Mouse (Mus musculus): Measurements from ENCODE around the gene Shq1. TPM values are rescaled to one million over a fixed set of nuclear protein-coding genes. Genes with fewer than 3 reads are reported as not detected.

The Shq1 gene
- polyA plus RNA-seq (2012; fragmentation: generic; extraction: Trizol), result 12.6 TPM
- long read RNA-seq, experiment 1, partial matches to known transcripts, result 2 of 5 reads
- long read RNA-seq, experiment 1, other reads (novel, unspliced or antisense), result 0 of 5 reads
- long read RNA-seq, experiment 2, transcript Shq1-204 (11 exons, 1,990 nt), result major isoform, 98 of 126 reads
- long read RNA-seq, experiment 2, partial matches to known transcripts, result 1 of 126 reads
- long read RNA-seq, experiment 2, other reads (novel, unspliced or antisense), result 24 of 126 reads

DNA sequence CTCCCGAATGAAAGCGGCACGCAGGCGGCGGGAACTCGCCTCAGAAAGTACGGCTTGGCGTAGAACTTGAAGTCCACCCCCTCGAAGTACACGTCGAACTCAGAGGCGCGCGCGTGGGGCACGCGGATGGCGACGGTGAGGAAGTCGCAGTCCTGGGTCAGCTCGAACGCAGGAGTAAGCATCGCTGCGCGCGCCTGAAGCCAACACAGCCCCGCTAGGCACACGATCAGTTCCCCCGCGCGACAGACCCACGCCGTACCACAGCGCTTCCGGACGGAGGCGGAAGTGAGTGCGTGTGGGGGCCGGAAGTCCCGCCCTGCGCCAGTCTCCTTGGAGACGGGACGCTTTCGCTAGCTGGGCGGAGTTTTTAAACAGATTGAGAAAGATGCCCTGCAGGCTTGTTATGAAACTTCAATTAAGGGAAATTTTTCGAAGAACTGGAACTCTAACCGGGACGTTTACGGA lies at the start of gene Shq1:
Gene Shq1 (minus strand): TSS at position 278 of the 465 bp plus-strand sequence.
- Histone ChIP-seq H3ac (ENCODE audit: control insufficient read depth, insufficient read length, low read depth) (peak within 1 kb of the TSS; percentile 93), H3K27me3 (ENCODE audit: control insufficient read depth, insufficient read depth, insufficient read length) (no peaks in the 10 kb centered on the region), H3K36me3 (ENCODE audit: control insufficient read depth, insufficient read depth) (peaks cover 7% of the 10 kb centered on the region), H3K79me3 (ENCODE audit: low read depth) (no peaks in the 10 kb centered on the region), H3K4me3 (ENCODE audit: insufficient read depth, poor library complexity, severe bottlenecking) (peak within 1 kb of the TSS; percentile 97), H3K79me2 (ENCODE audit: control insufficient read depth, insufficient read depth) (peaks cover 17% of the 10 kb centered on the region)
- no peak for TF ChIP-seq MYOD1 (IDR thresholded peaks at IDR 0.05; ENCODE audit: control insufficient read depth, insufficient read length, low read depth)
- TF ChIP-seq MYOG (IDR thresholded peaks at IDR 0.05; ENCODE audit: control insufficient read depth, extremely low read depth, insufficient read length), result no peak
- peak; percentile 27 for TF ChIP-seq CEBPB (IDR thresholded peaks at IDR 0.05; ENCODE audit: low read depth)
- TF ChIP-seq MAX (IDR thresholded peaks at IDR 0.05), result peak; percentile 32

DNA sequence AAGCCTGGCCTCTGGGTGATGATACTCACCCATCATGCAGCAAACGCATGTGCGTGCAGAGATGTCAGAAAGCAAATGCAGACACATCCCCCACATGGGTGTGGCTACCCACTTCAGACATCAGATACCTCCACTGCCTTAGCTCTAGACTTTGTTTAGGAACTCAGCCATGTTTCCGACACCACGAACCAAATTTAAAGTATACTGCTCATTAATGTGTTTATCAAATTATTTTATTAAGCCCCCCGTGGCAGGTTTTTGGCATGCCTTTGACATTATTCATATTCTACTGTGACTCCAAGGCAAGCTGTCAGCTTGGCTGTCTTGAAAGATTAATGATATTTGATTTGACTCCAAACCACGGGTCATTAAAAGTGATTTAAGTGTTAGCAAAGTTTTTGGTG lies 49.1 kb upstream of the Shq1 start:
- no peaks in the 10 kb centered on the region for H3K27me3 ChIP-seq (ENCODE audit: control insufficient read depth, insufficient read depth, insufficient read length)
- H3K79me2 ChIP-seq (ENCODE audit: control insufficient read depth, insufficient read depth), result peaks cover 80% of the 10 kb centered on the region
- H3ac ChIP-seq (ENCODE audit: control insufficient read depth, insufficient read length, low read depth), result peak overlapping the region; percentile 12
- TF ChIP-seq MYOG (IDR thresholded peaks at IDR 0.05; ENCODE audit: control insufficient read depth, extremely low read depth, insufficient read length) (no peak), FOSL1 (IDR thresholded peaks at IDR 0.05; ENCODE audit: insufficient read depth, low read length, poor library complexity, severe bottlenecking) (peak; percentile 42), MYOD1 (IDR thresholded peaks at IDR 0.05; ENCODE audit: control insufficient read depth, insufficient read length, low read depth) (peak; percentile 7), MAX (IDR thresholded peaks at IDR 0.05) (peak; percentile 84)
- H3K36me3 ChIP-seq (ENCODE audit: control insufficient read depth, insufficient read depth), result peaks cover 30% of the 10 kb centered on the region
- H3K79me3 ChIP-seq (ENCODE audit: low read depth), result peaks cover 21% of the 10 kb centered on the region
- no peak overlapping the region for H3K4me3 ChIP-seq (ENCODE audit: insufficient read depth, poor library complexity, severe bottlenecking)

DNA sequence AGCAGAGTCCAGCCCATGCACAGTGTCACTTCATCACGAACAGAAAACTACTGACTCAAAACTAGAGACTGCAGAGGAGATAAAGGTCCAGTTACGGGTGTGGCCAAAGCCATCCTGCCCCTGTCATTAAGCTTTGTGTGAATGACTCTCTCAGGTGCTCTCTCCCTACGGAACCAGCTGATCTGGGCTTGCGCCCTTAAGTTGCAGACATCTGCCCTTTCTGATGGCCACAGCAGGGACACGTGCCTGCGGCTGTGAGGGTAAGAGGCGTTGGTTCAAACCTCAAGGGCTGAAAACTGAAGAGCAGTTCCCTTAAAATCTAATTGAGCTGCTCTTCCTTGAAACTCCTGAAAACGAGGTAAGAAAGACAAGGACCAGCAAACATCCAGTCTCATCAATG lies 45.9 kb upstream of the Shq1 start:
- H3K79me2 ChIP-seq (ENCODE audit: control insufficient read depth, insufficient read depth), result peaks cover 83% of the 10 kb centered on the region
- H3ac ChIP-seq (ENCODE audit: control insufficient read depth, insufficient read length, low read depth), result no peak overlapping the region
- H3K4me3 ChIP-seq (ENCODE audit: insufficient read depth, poor library complexity, severe bottlenecking), result no peak overlapping the region
- H3K36me3 ChIP-seq (ENCODE audit: control insufficient read depth, insufficient read depth), result peaks cover 32% of the 10 kb centered on the region
- peaks cover 39% of the 10 kb centered on the region for H3K79me3 ChIP-seq (ENCODE audit: low read depth)
- H3K27me3 ChIP-seq (ENCODE audit: control insufficient read depth, insufficient read depth, insufficient read length), result no peaks in the 10 kb centered on the region
- TF ChIP-seq MAX (IDR thresholded peaks at IDR 0.05) (no peak), CTCF (IDR thresholded peaks at IDR 0.05; ENCODE audit: control insufficient read depth, insufficient read depth, insufficient read length) (no peak), FOSL1 (IDR thresholded peaks at IDR 0.05; ENCODE audit: insufficient read depth, low read length, poor library complexity, severe bottlenecking) (no peak), MYOD1 (IDR thresholded peaks at IDR 0.05; ENCODE audit: control insufficient read depth, insufficient read length, low read depth) (no peak), MYOG (IDR thresholded peaks at IDR 0.05; ENCODE audit: control insufficient read depth, extremely low read depth, insufficient read length) (no peak), CEBPB (IDR thresholded peaks at IDR 0.05; ENCODE audit: low read depth) (no peak), USF1 (IDR thresholded peaks at IDR 0.05; ENCODE audit: low read depth) (no peak)

DNA sequence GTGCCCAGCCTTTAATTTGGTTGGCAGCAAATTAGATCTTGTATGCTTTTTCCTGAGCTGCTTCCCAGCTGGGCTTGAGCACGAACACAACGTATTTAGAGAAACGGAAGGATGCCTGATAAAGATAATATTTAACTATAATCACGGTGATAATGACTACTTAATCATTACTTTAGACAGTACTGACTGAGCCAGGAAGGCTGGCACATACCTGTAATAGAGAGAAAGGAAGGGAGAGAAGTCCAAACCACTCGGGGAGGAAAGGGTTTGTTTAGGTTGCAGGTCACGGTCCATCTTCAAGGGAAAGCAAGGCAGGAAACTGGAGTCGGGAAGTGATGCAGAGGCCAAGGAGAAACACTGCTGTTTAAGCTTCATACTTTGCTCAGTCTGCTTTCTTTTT lies 45.2 kb upstream of the Shq1 start:
- Histone ChIP-seq H3K36me3 (ENCODE audit: control insufficient read depth, insufficient read depth) (peaks cover 37% of the 10 kb centered on the region), H3K27me3 (ENCODE audit: control insufficient read depth, insufficient read depth, insufficient read length) (no peaks in the 10 kb centered on the region), H3K79me3 (ENCODE audit: low read depth) (peaks cover 46% of the 10 kb centered on the region), H3K79me2 (ENCODE audit: control insufficient read depth, insufficient read depth) (peaks cover 83% of the 10 kb centered on the region), H3ac (ENCODE audit: control insufficient read depth, insufficient read length, low read depth) (no peak overlapping the region), H3K4me3 (ENCODE audit: insufficient read depth, poor library complexity, severe bottlenecking) (no peak overlapping the region)
- no peak for TF ChIP-seq MAX (IDR thresholded peaks at IDR 0.05)
- no peak for TF ChIP-seq MYOD1 (IDR thresholded peaks at IDR 0.05; ENCODE audit: control insufficient read depth, insufficient read length, low read depth)
- no peak for TF ChIP-seq USF1 (IDR thresholded peaks at IDR 0.05; ENCODE audit: low read depth)
- no peak for TF ChIP-seq MYOG (IDR thresholded peaks at IDR 0.05; ENCODE audit: control insufficient read depth, extremely low read depth, insufficient read length)
- no peak for TF ChIP-seq CTCF (IDR thresholded peaks at IDR 0.05; ENCODE audit: control insufficient read depth, insufficient read depth, insufficient read length)
- no peak for TF ChIP-seq FOSL1 (IDR thresholded peaks at IDR 0.05; ENCODE audit: insufficient read depth, low read length, poor library complexity, severe bottlenecking)
- TF ChIP-seq CEBPB (IDR thresholded peaks at IDR 0.05; ENCODE audit: low read depth), result no peak

DNA sequence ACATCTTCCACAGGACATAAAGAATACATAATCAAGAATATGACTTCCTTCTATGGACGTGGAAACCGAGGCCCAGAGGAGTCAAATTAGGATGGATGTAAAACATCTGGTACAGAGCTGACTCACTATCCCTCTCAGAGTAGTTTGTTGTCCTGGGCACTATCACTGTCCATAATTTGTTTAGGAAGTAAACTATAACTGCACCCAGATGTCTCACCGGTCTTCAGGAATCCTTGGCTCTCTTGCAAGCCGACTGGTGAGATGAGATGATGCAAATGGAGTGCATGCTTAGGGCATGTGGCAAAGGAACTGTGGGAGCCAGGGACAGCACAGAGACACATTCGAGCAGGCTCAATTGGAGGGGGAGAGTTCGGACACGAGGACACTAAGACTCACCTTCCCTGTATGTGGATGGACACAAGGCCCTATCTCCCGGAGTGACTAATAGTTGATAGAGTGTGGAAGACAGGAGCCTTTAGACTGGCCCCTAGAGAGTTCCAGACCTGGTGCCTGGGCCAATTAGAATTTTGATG lies 44.4 kb upstream of the Shq1 start:
- TF ChIP-seq USF1 (IDR thresholded peaks at IDR 0.05; ENCODE audit: low read depth), result no peak
- peak; percentile 74 for TF ChIP-seq MAX (IDR thresholded peaks at IDR 0.05)
- TF ChIP-seq MYOG (IDR thresholded peaks at IDR 0.05; ENCODE audit: control insufficient read depth, extremely low read depth, insufficient read length), result no peak
- peak; percentile 43 for TF ChIP-seq CEBPB (IDR thresholded peaks at IDR 0.05; ENCODE audit: low read depth)
- no peak for TF ChIP-seq MYOD1 (IDR thresholded peaks at IDR 0.05; ENCODE audit: control insufficient read depth, insufficient read length, low read depth)
- TF ChIP-seq FOSL1 (IDR thresholded peaks at IDR 0.05; ENCODE audit: insufficient read depth, low read length, poor library complexity, severe bottlenecking), result no peak
- TF ChIP-seq CTCF (IDR thresholded peaks at IDR 0.05; ENCODE audit: control insufficient read depth, insufficient read depth, insufficient read length), result no peak
- Histone ChIP-seq H3K36me3 (ENCODE audit: control insufficient read depth, insufficient read depth) (peaks cover 38% of the 10 kb centered on the region), H3ac (ENCODE audit: control insufficient read depth, insufficient read length, low read depth) (no peak overlapping the region), H3K4me3 (ENCODE audit: insufficient read depth, poor library complexity, severe bottlenecking) (no peak overlapping the region), H3K79me3 (ENCODE audit: low read depth) (peaks cover 50% of the 10 kb centered on the region), H3K27me3 (ENCODE audit: control insufficient read depth, insufficient read depth, insufficient read length) (no peaks in the 10 kb centered on the region), H3K79me2 (ENCODE audit: control insufficient read depth, insufficient read depth) (peaks cover 86% of the 10 kb centered on the region)

Data from C2C12 (cell line).